Mouse (Mus musculus) spleen, embryonic (tissue): ENCODE measurements around the gene Unc5b.

Experiments
- CTCF ChIA-PET: fragments of 350-600 bp; sonication (Branson Sonifier 250); formaldehyde crosslinking; loops from one replicate; lab custom pipeline; 2022; lab: Charles Lee

Unc5b gene

GRCm38 (mm10) chr10:60727301-60727700, 104.1 kb downstream of the Unc5b start:
- CTCF ChIA-PET: no interaction called here

- CTCF ChIA-PET: no interaction called here
These were observed 104.5 kb downstream of the Unc5b start for GRCm38 (mm10) chr10:60726896-60727295.

- CTCF ChIA-PET: no interaction called here
These were observed 106.9 kb downstream of the Unc5b start for GRCm38 (mm10) chr10:60724496-60724895.

- CTCF ChIA-PET: interaction anchor here (0.6 kb wide), 2 partner anchors 294 to 1703 kb away, joined by 4 to 5 read pairs; no protein-coding TSS in a partner anchor
These were observed 108.0 kb downstream of the Unc5b start for GRCm38 (mm10) chr10:60723345-60723744.

GRCm38 (mm10) chr10:60721640-60722039, 109.7 kb downstream of the Unc5b start:
- CTCF ChIA-PET: no interaction called here

- CTCF ChIA-PET: no interaction called here
These were observed 110.9 kb downstream of the Unc5b start for GRCm38 (mm10) chr10:60720461-60720860.

- CTCF ChIA-PET: no interaction called here
These were observed 112.9 kb downstream of the Unc5b start for GRCm38 (mm10) chr10:60718491-60718890.

GRCm38 (mm10) chr10:60716449-60716848, 114.9 kb downstream of the Unc5b start:
- CTCF ChIA-PET: no interaction called here
